ENCODE assay signal across 8 mouse cellular contexts in genomic region chrX:7658031-7658784, GRCm38 (mm10). TPM values are rescaled to one million over a fixed set of nuclear protein-coding genes. Genes with fewer than 3 reads are reported as not detected.
DNase-seq lines count a peak whose midpoint lies in the region; ATAC-seq and TF ChIP-seq lines count a peak whose summit lies in the region.

No protein-coding gene starts in this region.

- TF ChIP-seq EP300 in liver, embryonic 14.5 days (IDR thresholded peaks at IDR 0.05; ENCODE audit: low read depth), result no peak

- 16% methylated on average over 15 of the region's 15 CpGs for WGBS in midbrain, embryonic 10.5 days
- WGBS in midbrain, embryonic 16.5 days, result 27% methylated on average over 15 of the region's 15 CpGs
- WGBS in hindbrain, postnatal 0 days, result 33% methylated on average over 15 of the region's 15 CpGs
- 21% methylated on average over 15 of the region's 15 CpGs for whole genome bisulfite sequencing in liver, embryonic 14.5 days (ENCODE audit: insufficient replicate concordance)

- H3K9me3 ChIP-seq in midbrain, embryonic 10.5 days (replicated peaks), result peaks cover 3% of the 10 kb centered on the region; the same call in 1 of the 2 replicates
- H3K9me3 ChIP-seq in midbrain, embryonic 16.5 days (replicated peaks; ENCODE audit: control insufficient read depth, low read length, poor library complexity, severe bottlenecking), result no peaks in the 10 kb centered on the region
- H3K9me3 ChIP-seq in hindbrain, postnatal 0 days (ENCODE audit: low read length), result no peaks in the 10 kb centered on the region
- H3K9me3 ChIP-seq in liver, embryonic 14.5 days (ENCODE audit: control insufficient read depth, low read length), result no peaks in the 10 kb centered on the region

- no peaks in the 10 kb centered on the region for H3K27me3 ChIP-seq in midbrain, embryonic 10.5 days (ENCODE audit: low read depth, poor library complexity, severe bottlenecking)
- H3K27me3 ChIP-seq in midbrain, embryonic 16.5 days (ENCODE audit: control insufficient read depth, insufficient read depth, low read depth, low read length), result no peaks in the 10 kb centered on the region
- no peaks in the 10 kb centered on the region for H3K27me3 ChIP-seq in hindbrain, postnatal 0 days (ENCODE audit: insufficient read depth, low read length)
- H3K27me3 ChIP-seq in liver, embryonic 14.5 days (ENCODE audit: control insufficient read depth, insufficient read depth, low read length), result no peaks in the 10 kb centered on the region; the same call in 1 of the 2 replicates

- no peak for TF ChIP-seq CTCF in gastrocnemius, adult 2 months (IDR thresholded peaks at IDR 0.05)
- TF ChIP-seq CTCF in hindbrain, postnatal 0 days (IDR thresholded peaks at IDR 0.05; ENCODE audit: low read depth), result no peak
- no peak for TF ChIP-seq CTCF in liver, embryonic 14.5 days (IDR thresholded peaks at IDR 0.05; ENCODE audit: low read depth)

- peaks cover 22% of the 10 kb centered on the region for H3K4me1 ChIP-seq in midbrain, embryonic 10.5 days
- no peaks in the 10 kb centered on the region for H3K4me1 ChIP-seq in midbrain, embryonic 16.5 days (ENCODE audit: control insufficient read depth, insufficient read depth, low read length)
- no peaks in the 10 kb centered on the region for H3K4me1 ChIP-seq in hindbrain, postnatal 0 days (ENCODE audit: insufficient read depth, low read length)
- no peaks in the 10 kb centered on the region; a peak in 1 of 4 replicates for H3K4me1 ChIP-seq in liver, embryonic 14.5 days (replicated peaks; ENCODE audit: control insufficient read depth in 2 of 2, insufficient read depth in 2 of 2, low read length in 1 of 2)

- intact Hi-C loops in gastrocnemius, adult 2 months (cut with DNase I), result no loop called here

- peak; percentile 49 for DNase-seq in midbrain, embryonic 10.5 days (ENCODE audit: low spot score)
- DNase-seq in gastrocnemius, adult 2 months, result peak; percentile 84
- DNase-seq in hindbrain, postnatal 0 days (ENCODE audit: low spot score), result no peak
- DNase-seq in liver, embryonic 14.5 days (ENCODE audit: low read depth in 3 of 3, low spot score in 3 of 3), result no peak
- DNase-seq in retina, embryonic 14.5 days (ENCODE audit: low spot score), result peak; percentile 53
- DNase-seq in left cerebral cortex, adult 8-10 months (ENCODE audit: low spot score in 2 of 2), result no peak
- DNase-seq in natural killer cell, adult 2 months (ENCODE audit: low spot score in 2 of 2), result no peak

- peak overlapping the region; percentile 52 for H3K4me3 ChIP-seq in midbrain, embryonic 10.5 days
- no peak overlapping the region for H3K4me3 ChIP-seq in midbrain, embryonic 16.5 days (ENCODE audit: low read depth, low read length)
- peak overlapping the region; percentile 78 for H3K4me3 ChIP-seq in gastrocnemius, adult 2 months
- no peak overlapping the region for H3K4me3 ChIP-seq in hindbrain, postnatal 0 days (ENCODE audit: low read length)
- no peak overlapping the region; a peak in 1 of 4 replicates for H3K4me3 ChIP-seq in liver, embryonic 14.5 days (ENCODE audit: insufficient read depth in 1 of 2, low read depth in 2 of 2, low read length in 2 of 2)

- H3K4me2 ChIP-seq in midbrain, embryonic 16.5 days (ENCODE audit: low read length), result no peak overlapping the region
- H3K4me2 ChIP-seq in hindbrain, postnatal 0 days (ENCODE audit: low read depth, low read length), result peak overlapping the region; percentile 47; the same call in 1 of the 2 replicates
- peak overlapping the region; percentile 58 for H3K4me2 ChIP-seq in liver, embryonic 14.5 days (ENCODE audit: low read depth)

- peak overlapping the region; percentile 73 for H3K27ac ChIP-seq in midbrain, embryonic 10.5 days (replicated peaks)
- no peak overlapping the region for H3K27ac ChIP-seq in midbrain, embryonic 16.5 days (ENCODE audit: low read length)
- H3K27ac ChIP-seq in gastrocnemius, adult 2 months, result peak overlapping the region; percentile 93
- no peak overlapping the region for H3K27ac ChIP-seq in hindbrain, postnatal 0 days
- H3K27ac ChIP-seq in liver, embryonic 14.5 days, result no peak overlapping the region

- ATAC-seq in midbrain, embryonic 16.5 days, result no peak
- no peak for ATAC-seq in hindbrain, postnatal 0 days
- 0 out of 2 replicates have a peak, but pooled peaks have one; percentile 11 for ATAC-seq in liver, embryonic 14.5 days (ENCODE audit: insufficient read depth)

- no peaks in the 10 kb centered on the region for H3K36me3 ChIP-seq in midbrain, embryonic 10.5 days
- H3K36me3 ChIP-seq in midbrain, embryonic 16.5 days (ENCODE audit: control insufficient read depth, insufficient read depth, low read length), result no peaks in the 10 kb centered on the region
- no peaks in the 10 kb centered on the region for H3K36me3 ChIP-seq in hindbrain, postnatal 0 days (ENCODE audit: insufficient read depth, low read length)
- H3K36me3 ChIP-seq in liver, embryonic 14.5 days (replicated peaks; ENCODE audit: control insufficient read depth, insufficient read depth, low read depth), result no peaks in the 10 kb centered on the region

- no peak overlapping the region for H3K9ac ChIP-seq in midbrain, embryonic 16.5 days (ENCODE audit: low read depth, low read length)
- no peak overlapping the region for H3K9ac ChIP-seq in hindbrain, postnatal 0 days (replicated peaks; ENCODE audit: low read length)
- H3K9ac ChIP-seq in liver, embryonic 14.5 days (replicated peaks), result no peak overlapping the region

RNA-seq across cellular contexts. Expression of gene Prickle3, which starts 1.1 kb away (rescaled TPM):
- polyA plus RNA-seq in midbrain, embryonic 10.5 days (2016; fragmentation: Nextera tagmentation; extraction: Ambion mirVana), result 2.8 and 3.4 TPM in 2 replicates
- 1.5 and 1.9 TPM in 2 replicates for polyA plus RNA-seq in midbrain, embryonic 16.5 days (2015; fragmentation: Nextera tagmentation; extraction: Ambion mirVana)
- total RNA-seq in gastrocnemius, adult 2 months (2021), result 10 to 100 TPM; 23.6 to 26.6 TPM
- 1.6 and 1.8 TPM in 2 replicates for total RNA-seq in hindbrain, postnatal 0 days (2014; rRNA removed)
- 1.1 and 1.6 TPM in 2 replicates for polyA plus RNA-seq in hindbrain, postnatal 0 days (2015; fragmentation: Nextera tagmentation; extraction: Ambion mirVana)
- polyA plus RNA-seq in liver, embryonic 14.5 days (2012; rRNA removed), result 1.2 and 1.3 TPM in 2 replicates
- polyA plus RNA-seq in liver, embryonic 14.5 days (2014; fragmentation: Nextera tagmentation; extraction: Ambion mirVana), result 0.34 and 1.0 TPM in 2 replicates
- total RNA-seq in left cerebral cortex, adult 8-10 months (2022), result 1 to 10 TPM; 1.7 to 2.9 (median 2.6) TPM

RNA-seq across cellular contexts. Expression of gene Plp2, which starts 13.0 kb away (rescaled TPM):
- 41.4 and 42.9 TPM in 2 replicates for polyA plus RNA-seq in midbrain, embryonic 10.5 days (2016; fragmentation: Nextera tagmentation; extraction: Ambion mirVana)
- polyA plus RNA-seq in midbrain, embryonic 16.5 days (2015; fragmentation: Nextera tagmentation; extraction: Ambion mirVana), result 13.9 and 18.3 TPM in 2 replicates
- total RNA-seq in gastrocnemius, adult 2 months (2021), result 10 to 100 TPM; 23.8 to 42.7 TPM
- total RNA-seq in hindbrain, postnatal 0 days (2014; rRNA removed), result 12.9 and 27.7 TPM in 2 replicates
- 25.2 and 26.5 TPM in 2 replicates for polyA plus RNA-seq in hindbrain, postnatal 0 days (2015; fragmentation: Nextera tagmentation; extraction: Ambion mirVana)
- 27.3 and 43.1 TPM in 2 replicates for polyA plus RNA-seq in liver, embryonic 14.5 days (2012; rRNA removed)
- polyA plus RNA-seq in liver, embryonic 14.5 days (2014; fragmentation: Nextera tagmentation; extraction: Ambion mirVana), result 29.0 and 31.0 TPM in 2 replicates
- total RNA-seq in left cerebral cortex, adult 8-10 months (2022), result 10 to 100 TPM in 2 of 4 experiments, 1 to 10 TPM in 2; 6.3 to 11.0 (median 10.2) TPM

RNA-seq across cellular contexts. Expression of gene Syp, which starts 19.9 kb away (rescaled TPM):
- 12.0 and 21.7 TPM in 2 replicates for polyA plus RNA-seq in midbrain, embryonic 10.5 days (2016; fragmentation: Nextera tagmentation; extraction: Ambion mirVana)
- polyA plus RNA-seq in midbrain, embryonic 16.5 days (2015; fragmentation: Nextera tagmentation; extraction: Ambion mirVana), result 197 and 246 TPM in 2 replicates
- 1 to 10 TPM in 1 of 2 experiments, under 1 TPM in 1; 0.56 to 1.2 TPM for total RNA-seq in gastrocnemius, adult 2 months (2021)
- 500 and 512 TPM in 2 replicates for total RNA-seq in hindbrain, postnatal 0 days (2014; rRNA removed)
- 320 and 325 TPM in 2 replicates for polyA plus RNA-seq in hindbrain, postnatal 0 days (2015; fragmentation: Nextera tagmentation; extraction: Ambion mirVana)
- 0.34 and 0.39 TPM in 2 replicates for polyA plus RNA-seq in liver, embryonic 14.5 days (2012; rRNA removed)
- 0.05 and 0.25 TPM in 2 replicates for polyA plus RNA-seq in liver, embryonic 14.5 days (2014; fragmentation: Nextera tagmentation; extraction: Ambion mirVana)
- 1,000 to 10,000 TPM; 1,778 to 2,065 (median 1,954) TPM for total RNA-seq in left cerebral cortex, adult 8-10 months (2022)

RNA-seq across cellular contexts. Expression of gene Magix, which starts 22.8 kb away (rescaled TPM):
- polyA plus RNA-seq in midbrain, embryonic 10.5 days (2016; fragmentation: Nextera tagmentation; extraction: Ambion mirVana), result 0.10 TPM in 1 of 2 replicates, not detected in the other
- 0.10 and 0.13 TPM in 2 replicates for polyA plus RNA-seq in midbrain, embryonic 16.5 days (2015; fragmentation: Nextera tagmentation; extraction: Ambion mirVana)
- total RNA-seq in gastrocnemius, adult 2 months (2021), result 10 to 100 TPM; 21.0 to 31.0 TPM
- total RNA-seq in hindbrain, postnatal 0 days (2014; rRNA removed), result 4.2 TPM in 1 of 2 replicates, not detected in the other
- polyA plus RNA-seq in hindbrain, postnatal 0 days (2015; fragmentation: Nextera tagmentation; extraction: Ambion mirVana), result 0.18 and 0.29 TPM in 2 replicates
- 0.02 and 0.04 TPM in 2 replicates for polyA plus RNA-seq in liver, embryonic 14.5 days (2012; rRNA removed)
- 0.20 TPM in 1 of 2 replicates, not detected in the other for polyA plus RNA-seq in liver, embryonic 14.5 days (2014; fragmentation: Nextera tagmentation; extraction: Ambion mirVana)
- total RNA-seq in left cerebral cortex, adult 8-10 months (2022), result under 1 TPM in 3 of 4 experiments, not detected in 1; 0.26 to 0.46 (median 0.26) TPM

RNA-seq across cellular contexts. Expression of gene Gpkow, which starts 38.7 kb away (rescaled TPM):
- 40.2 and 44.5 TPM in 2 replicates for polyA plus RNA-seq in midbrain, embryonic 10.5 days (2016; fragmentation: Nextera tagmentation; extraction: Ambion mirVana)
- 49.0 and 49.9 TPM in 2 replicates for polyA plus RNA-seq in midbrain, embryonic 16.5 days (2015; fragmentation: Nextera tagmentation; extraction: Ambion mirVana)
- total RNA-seq in gastrocnemius, adult 2 months (2021), result 10 to 100 TPM; 12.5 to 15.3 TPM
- total RNA-seq in hindbrain, postnatal 0 days (2014; rRNA removed), result 11.0 and 12.0 TPM in 2 replicates
- polyA plus RNA-seq in hindbrain, postnatal 0 days (2015; fragmentation: Nextera tagmentation; extraction: Ambion mirVana), result 38.4 and 38.8 TPM in 2 replicates
- polyA plus RNA-seq in liver, embryonic 14.5 days (2012; rRNA removed), result 4.4 and 7.0 TPM in 2 replicates
- polyA plus RNA-seq in liver, embryonic 14.5 days (2014; fragmentation: Nextera tagmentation; extraction: Ambion mirVana), result 12.6 and 14.6 TPM in 2 replicates
- 10 to 100 TPM; 32.9 to 36.4 (median 33.5) TPM for total RNA-seq in left cerebral cortex, adult 8-10 months (2022)

Comparison
In these comparisons a context has a peak if more than half of its experiments do, and no peak if none do; other contexts are left out.
1. H3K27ac ChIP-seq: peak in midbrain, embryonic 10.5 days (single experiment) and gastrocnemius, adult 2 months (single experiment); none in midbrain, embryonic 16.5 days (single experiment), hindbrain, postnatal 0 days (single experiment) and liver, embryonic 14.5 days (single experiment).
2. H3K4me3 ChIP-seq: peak in midbrain, embryonic 10.5 days (single experiment) and gastrocnemius, adult 2 months (single experiment); none in midbrain, embryonic 16.5 days (single experiment), hindbrain, postnatal 0 days (single experiment) and liver, embryonic 14.5 days (0 of 2).
3. DNase-seq: peak in midbrain, embryonic 10.5 days (single experiment), gastrocnemius, adult 2 months (single experiment) and retina, embryonic 14.5 days (single experiment); none in hindbrain, postnatal 0 days (single experiment), liver, embryonic 14.5 days (0 of 3), left cerebral cortex, adult 8-10 months (0 of 2) and natural killer cell, adult 2 months (0 of 2).